Mouse (Mus musculus) c-Kit-positive CD71-negative TER-119-negative erythroid progenitor cells, embryonic 14.5 days (primary cell): ENCODE data around the gene Ass1.
A peak's percentile ranks its signal among the peaks of the same experiment; 100 is the strongest.

Experiments used
- DNase-seq: peaks from one replicate; pipeline ENCODE4 v3.0.0-alpha.2; 2013; ENCODE audit warnings: low read depth

Gene Ass1

GRCm38 (mm10) chr2:31469931-31470682 lies at the start of gene Ass1:
TSS of gene Ass1 (plus strand) at chr2:31470207.
- DNase-seq = peak; percentile 76

GRCm38 (mm10) chr2:31420914-31421313 lies 49.1 kb upstream of the Ass1 start:
- no peak for DNase-seq

- DNase-seq = no peak
These were observed 47.4 kb upstream of the Ass1 start for GRCm38 (mm10) chr2:31422576-31422975.

GRCm38 (mm10) chr2:31431477-31431876 lies 38.5 kb upstream of the Ass1 start:
- no peak for DNase-seq

GRCm38 (mm10) chr2:31434746-31435145 lies 35.3 kb upstream of the Ass1 start:
- DNase-seq = no peak

- peak; percentile 62 for DNase-seq
These were observed 34.4 kb upstream of the Ass1 start for GRCm38 (mm10) chr2:31435567-31435966.

- no peak for DNase-seq
These were observed 32.3 kb upstream of the Ass1 start for GRCm38 (mm10) chr2:31437480-31438245.

- DNase-seq = no peak
These were observed 30.4 kb upstream of the Ass1 start for GRCm38 (mm10) chr2:31439576-31439975.

GRCm38 (mm10) chr2:31442480-31443160 lies 27.4 kb upstream of the Ass1 start:
- peak; percentile 30 for DNase-seq

- DNase-seq = no peak
These were observed 24.0 kb upstream of the Ass1 start for GRCm38 (mm10) chr2:31446036-31446435.

- DNase-seq = no peak
These were observed 23.6 kb upstream of the Ass1 start for GRCm38 (mm10) chr2:31446456-31446855.

GRCm38 (mm10) chr2:31447536-31447935 lies 22.5 kb upstream of the Ass1 start:
- DNase-seq = no peak

- no peak for DNase-seq
These were observed 21.1 kb upstream of the Ass1 start for GRCm38 (mm10) chr2:31448756-31449440.

GRCm38 (mm10) chr2:31449441-31449815 lies 20.6 kb upstream of the Ass1 start:
- DNase-seq = no peak

GRCm38 (mm10) chr2:31449902-31450301 lies 20.1 kb upstream of the Ass1 start:
- no peak for DNase-seq

GRCm38 (mm10) chr2:31450661-31451060 lies 19.3 kb upstream of the Ass1 start:
- DNase-seq = no peak

GRCm38 (mm10) chr2:31451530-31451929 lies 18.5 kb upstream of the Ass1 start:
- no peak for DNase-seq

- DNase-seq = no peak
These were observed 17.0 kb upstream of the Ass1 start for GRCm38 (mm10) chr2:31453011-31453410.

- no peak for DNase-seq
These were observed 16.3 kb upstream of the Ass1 start for GRCm38 (mm10) chr2:31453559-31454177.

- DNase-seq = no peak
These were observed 15.7 kb upstream of the Ass1 start for GRCm38 (mm10) chr2:31454280-31454679.

GRCm38 (mm10) chr2:31455418-31455817 lies 14.6 kb upstream of the Ass1 start:
- no peak for DNase-seq

GRCm38 (mm10) chr2:31458460-31458859 lies 11.5 kb upstream of the Ass1 start:
- DNase-seq = no peak
